Mouse (Mus musculus) midbrain, embryonic 11.5 days (tissue): Measurements from ENCODE around the gene Zfr2. TPM values are rescaled to one million over a fixed set of nuclear protein-coding genes. Genes with fewer than 3 reads are reported as not detected.

Source experiments
- ATAC-seq: fragments of 200-750 bp; cut with Nextera tagmentation; 2 replicates; pipeline ENCODE4 v1.8.0; 2017; ENCODE audit warnings: moderate TSS enrichment, moderate library complexity; ENCODE audit not compliant: low FRiP score
- DNase-seq: peaks from one replicate; pipeline ENCODE4 v3.0.0; 2015; ENCODE audit warnings: low spot score; ENCODE audit errors: missing footprints
- H3K27ac ChIP-seq: fragments of 300-500 bp; sonication (generic); 2 replicates; pipeline ENCODE4 v1.5.1; 2014; ENCODE audit warnings: low read depth, low read length
- H3K27me3 ChIP-seq: fragments of 300-500 bp; sonication (generic); 2 replicates; pipeline ENCODE4 v1.6.1; 2014; ENCODE audit warnings: mild to moderate bottlenecking, low read length, moderate library complexity, mixed read lengths; ENCODE audit not compliant: control insufficient read depth, insufficient read depth
- H3K36me3 ChIP-seq: fragments of 300-500 bp; sonication (generic); 2 replicates; pipeline ENCODE4 v1.6.1; 2014; ENCODE audit warnings: mild to moderate bottlenecking, low read length, moderate library complexity, mixed read lengths; ENCODE audit not compliant: control insufficient read depth, insufficient read depth
- H3K4me1 ChIP-seq: fragments of 300-500 bp; sonication (generic); 2 replicates; pipeline ENCODE4 v1.6.1; 2014; ENCODE audit warnings: low read length; ENCODE audit not compliant: control insufficient read depth, insufficient read depth
- H3K4me2 ChIP-seq: fragments of 300-500 bp; sonication (generic); 2 replicates; pipeline ENCODE4 v1.6.1; 2014; ENCODE audit warnings: mild to moderate bottlenecking, moderate library complexity
- H3K4me3 ChIP-seq: fragments of 300-500 bp; sonication (generic); 2 replicates; pipeline ENCODE4 v1.5.1; 2014; ENCODE audit warnings: low read depth, low read length
- H3K9ac ChIP-seq: fragments of 300-500 bp; sonication (generic); 2 replicates; pipeline ENCODE4 v1.6.1; 2014; ENCODE audit warnings: low read length
- H3K9me3 ChIP-seq: fragments of 300-500 bp; sonication (generic); 2 replicates; pipeline ENCODE4 v1.6.1; 2016; ENCODE audit warnings: low read length; ENCODE audit not compliant: control insufficient read depth
- WGBS: fragments of 180-500 bp; shearing (Covaris S2); extraction: QIAGEN DNeasy Blood & Tissue Kit; methylation state at CpG from one replicate; pipeline ENCODE4 v1.1.7; 2014; 5-methylcytosine and 5-hydroxymethylcytosine counted together
- polyA plus RNA-seq: library from polyadenylated mRNA; unstranded; fragments of >200 nt; fragmentation: Nextera tagmentation; extraction: Ambion mirVana; gene quantifications from 2 replicates; pipeline ENCODE4 v1.2.1, GENCODE M21; 2014

Gene Zfr2
- polyA plus RNA-seq, 1 experiment from 2014 or later: 3.8 TPM

DNA sequence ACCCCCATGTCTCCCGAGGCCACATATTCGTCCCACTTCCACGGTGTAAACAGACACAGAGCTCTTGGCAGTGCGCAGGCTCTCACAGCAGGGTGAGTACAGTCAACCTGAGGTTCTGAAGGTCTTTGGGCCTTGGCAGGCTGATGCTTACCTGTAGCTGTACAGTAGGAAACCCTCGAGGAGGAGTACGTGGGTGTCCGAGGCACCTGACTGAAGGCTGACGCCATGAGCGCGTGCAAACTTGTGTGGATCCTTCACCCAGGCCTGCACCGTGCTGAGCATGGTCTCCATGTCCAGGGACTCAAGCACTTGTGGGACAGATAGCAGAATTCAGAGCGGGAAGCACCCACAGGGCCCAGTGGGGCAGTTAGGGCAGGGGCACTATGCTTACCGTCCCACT lies 32.8 kb upstream of the Zfr2 start:
- DNase-seq (no peak), ATAC-seq (no peak)
- no peak overlapping the region for H3K27ac ChIP-seq
- no peaks in the 10 kb centered on the region for H3K9me3 ChIP-seq
- no peak overlapping the region for H3K9ac ChIP-seq
- WGBS: 87% methylated on average over 13 of the region's 13 CpGs
- no peaks in the 10 kb centered on the region for H3K4me1 ChIP-seq
- H3K4me2 ChIP-seq: no peak overlapping the region
- H3K4me3 ChIP-seq: no peak overlapping the region
- peaks cover 7% of the 10 kb centered on the region for H3K27me3 ChIP-seq
- H3K36me3 ChIP-seq: no peaks in the 10 kb centered on the region

DNA sequence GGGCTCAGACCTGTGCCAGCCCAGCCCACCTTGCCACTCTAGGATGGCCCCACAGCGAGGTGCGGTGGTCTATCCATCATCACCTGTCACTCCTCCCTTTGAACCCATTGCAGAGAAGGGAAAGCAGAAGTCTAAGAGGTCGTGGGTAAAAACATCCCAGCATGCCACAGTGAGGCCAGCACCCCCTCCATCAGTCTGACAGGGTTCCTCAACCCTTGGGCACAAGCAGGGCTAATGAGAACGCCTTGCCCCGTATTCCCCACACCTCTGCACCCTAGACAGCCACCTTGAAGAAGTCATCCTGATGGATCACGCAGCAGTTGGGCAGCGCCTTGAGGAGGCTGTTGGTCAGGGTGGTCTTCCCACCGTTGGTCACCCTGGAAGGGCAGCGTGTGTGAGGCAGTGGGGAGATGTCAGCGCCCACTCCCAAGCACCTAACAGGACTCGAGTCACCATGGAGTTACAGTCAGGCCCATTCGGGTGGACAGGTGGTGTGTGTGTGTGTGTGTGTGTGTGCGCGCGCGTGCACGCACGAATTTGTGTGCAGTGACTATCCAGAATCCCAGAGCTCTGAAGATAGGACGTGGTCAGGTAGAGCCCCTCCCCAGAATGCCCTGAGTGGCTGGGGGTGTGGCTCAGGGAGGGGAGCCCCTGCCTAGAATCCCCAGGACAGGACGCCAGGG lies 32.2 kb upstream of the Zfr2 start:
- H3K36me3 ChIP-seq: no peaks in the 10 kb centered on the region
- H3K9me3 ChIP-seq: no peaks in the 10 kb centered on the region
- no peak overlapping the region for H3K4me3 ChIP-seq
- H3K27me3 ChIP-seq: peaks cover 2% of the 10 kb centered on the region; the same call in 1 of the 2 replicates
- no peak overlapping the region for H3K4me2 ChIP-seq
- no peaks in the 10 kb centered on the region for H3K4me1 ChIP-seq
- 78% methylated on average over 20 of the region's 20 CpGs for WGBS
- H3K9ac ChIP-seq: no peak overlapping the region
- ATAC-seq (no peak), DNase-seq (no peak)
- no peak overlapping the region for H3K27ac ChIP-seq

DNA sequence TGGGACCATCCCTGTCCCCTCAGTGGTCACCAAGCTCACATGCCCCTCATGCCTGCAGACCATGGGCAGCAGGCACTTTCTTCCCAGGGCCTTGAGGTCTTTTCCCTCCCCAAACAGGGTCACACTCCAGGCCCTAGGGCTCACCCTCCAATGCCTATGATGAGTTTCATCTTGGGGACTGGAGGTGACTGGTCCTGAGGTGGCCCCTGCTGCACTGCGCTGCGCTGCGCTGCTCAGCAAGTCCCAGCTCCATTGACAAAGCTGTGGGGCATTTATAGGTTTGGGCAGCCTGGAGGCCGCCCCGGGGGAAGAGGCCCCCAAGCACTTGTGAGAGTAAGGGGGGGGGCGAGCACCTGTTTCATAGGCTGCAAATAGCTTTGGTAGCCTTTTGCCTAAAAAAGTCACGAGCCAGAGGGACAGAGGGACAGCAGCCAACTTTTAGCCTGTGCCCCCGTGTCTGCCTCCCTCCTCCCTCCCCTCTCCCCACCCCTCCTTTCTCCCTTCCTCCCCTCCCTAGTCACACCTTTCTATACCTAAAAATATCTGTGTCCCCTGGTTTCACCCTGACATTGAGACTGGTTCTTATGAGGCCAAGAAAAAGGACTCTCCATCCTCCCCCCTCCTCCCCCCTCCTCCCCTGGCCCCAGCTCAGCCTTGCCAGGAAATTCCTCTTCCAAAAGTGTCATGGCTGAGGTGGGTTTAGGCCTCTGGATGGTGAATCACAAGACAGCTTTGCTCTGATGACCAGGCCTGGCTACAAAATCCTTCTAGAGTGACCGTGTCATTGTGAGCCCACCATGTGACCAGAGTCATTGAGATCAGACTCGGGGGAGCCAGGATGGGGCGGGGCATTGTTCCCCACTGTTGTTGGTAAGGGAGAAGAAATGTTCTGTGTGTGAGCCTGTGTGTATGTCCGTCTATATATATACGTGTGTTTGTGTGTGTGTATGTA lies 30.9 kb upstream of the Zfr2 start, which contains the start of gene Nmrk2:
Gene Nmrk2, minus strand, starts transcription at position 245 of the 952 bp plus-strand sequence.
- Histone ChIP-seq H3K27ac (no peak within 1 kb of the TSS), H3K9me3 (no peaks in the 10 kb centered on the region), H3K4me3 (no peak within 1 kb of the TSS), H3K27me3 (no peaks in the 10 kb centered on the region), H3K4me2 (no peak within 1 kb of the TSS), H3K9ac (no peak within 1 kb of the TSS), H3K4me1 (no peaks in the 10 kb centered on the region), H3K36me3 (no peaks in the 10 kb centered on the region)
- ATAC-seq (no peak), DNase-seq (no peak)
- 63% methylated on average over 13 of the region's 13 CpGs for WGBS

DNA sequence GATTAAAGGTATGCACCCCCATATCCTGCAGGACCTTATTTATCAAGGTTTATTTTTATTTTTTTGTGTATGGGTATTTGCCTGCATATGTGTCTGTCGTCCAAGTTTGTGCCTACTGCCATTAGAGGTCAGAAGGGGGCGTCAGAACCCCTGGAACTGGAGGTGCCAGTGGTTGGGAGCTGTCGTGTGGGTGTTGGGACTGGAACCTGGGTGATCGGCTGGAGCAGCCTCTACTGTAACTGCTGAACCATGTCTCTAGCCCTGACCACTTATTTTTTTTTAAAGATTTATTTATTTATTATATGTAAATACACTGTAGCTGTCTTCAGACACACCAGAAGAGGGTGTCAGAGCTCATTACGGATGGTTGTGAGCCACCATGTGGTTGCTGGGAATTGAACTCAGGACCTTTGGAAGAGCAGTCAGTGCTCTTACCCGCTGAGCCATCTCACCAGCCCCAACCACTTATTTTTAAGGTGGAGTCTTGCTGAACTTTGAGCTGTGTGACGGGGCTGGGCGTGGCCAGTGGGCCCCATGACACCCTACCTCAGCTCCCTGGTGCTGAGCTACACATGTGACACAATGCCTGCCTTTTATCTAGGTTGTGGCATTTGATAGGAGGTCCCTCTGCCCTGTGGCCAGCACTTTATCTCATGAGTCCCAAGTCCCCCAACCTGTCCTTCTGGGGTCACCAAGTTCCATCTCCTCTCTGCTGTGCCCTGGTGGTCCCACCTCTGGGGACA lies 29.8 kb upstream of the Zfr2 start:
- H3K4me3 ChIP-seq: no peak overlapping the region
- ATAC-seq: peak; percentile 29; the same call in 1 of the 2 replicates

DNA sequence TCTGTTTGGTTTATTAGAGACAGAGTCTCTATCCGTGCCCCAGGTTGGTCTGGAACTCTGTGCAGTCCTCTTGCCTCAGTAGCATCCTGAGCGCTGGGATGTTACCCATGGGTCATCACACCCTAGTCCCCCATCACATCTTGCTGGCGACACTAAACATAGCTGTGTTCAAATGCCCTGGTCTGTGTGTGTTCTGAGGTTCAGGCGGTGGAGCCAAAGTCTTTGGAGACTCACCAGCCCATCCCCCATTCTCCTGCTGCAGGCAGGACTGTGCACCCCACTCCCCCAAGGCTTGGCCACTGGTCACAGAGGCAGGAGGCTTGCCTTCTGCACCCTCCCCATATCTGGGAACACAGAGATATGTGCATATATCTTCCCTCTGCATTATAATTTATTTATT lies 28.8 kb upstream of the Zfr2 start:
- H3K27me3 ChIP-seq: no peaks in the 10 kb centered on the region
- H3K4me3 ChIP-seq: no peak overlapping the region
- 0 out of 2 replicates have a peak, but pooled peaks have one; percentile 20 for ATAC-seq
- H3K4me2 ChIP-seq: no peak overlapping the region
- WGBS: 71% methylated on average over 4 of the region's 4 CpGs
- no peaks in the 10 kb centered on the region for H3K4me1 ChIP-seq
- no peak for DNase-seq
- no peak overlapping the region for H3K9ac ChIP-seq
- H3K9me3 ChIP-seq: no peaks in the 10 kb centered on the region
- H3K36me3 ChIP-seq: no peaks in the 10 kb centered on the region
- H3K27ac ChIP-seq: no peak overlapping the region

More for the DNA sequence above, 29.8 kb upstream of the Zfr2 start:
- Histone ChIP-seq H3K4me1 (no peaks in the 10 kb centered on the region), H3K4me2 (no peak overlapping the region), H3K9ac (no peak overlapping the region), H3K27me3 (no peaks in the 10 kb centered on the region), H3K9me3 (no peaks in the 10 kb centered on the region), H3K36me3 (no peaks in the 10 kb centered on the region), H3K27ac (no peak overlapping the region)
- no peak for DNase-seq
- WGBS: 72% methylated on average over 8 of the region's 8 CpGs

DNA sequence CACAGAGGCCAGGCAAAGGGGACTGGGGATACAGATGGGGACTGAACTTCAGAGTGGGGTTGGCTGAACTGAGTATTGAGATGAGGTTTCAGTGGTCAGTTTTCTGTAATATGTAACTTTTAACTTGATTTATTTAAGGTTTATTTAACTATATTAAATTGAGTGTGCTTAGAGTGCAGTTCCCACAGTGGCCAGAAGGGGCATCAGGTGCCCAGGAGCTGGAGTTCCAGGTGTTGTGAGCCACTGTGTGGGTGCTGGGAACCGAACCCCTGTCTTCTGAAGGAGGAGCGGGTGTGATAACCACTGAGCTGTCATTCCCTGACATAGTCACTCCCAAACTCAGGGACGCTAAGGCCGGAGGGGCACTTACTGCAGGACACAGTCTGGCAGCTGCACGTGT lies 22.8 kb upstream of the Zfr2 start:
- no peak overlapping the region for H3K9ac ChIP-seq
- no peak for ATAC-seq
- no peaks in the 10 kb centered on the region for H3K27me3 ChIP-seq
- WGBS: 95% methylated on average over 5 of the region's 5 CpGs
- no peak overlapping the region for H3K4me3 ChIP-seq
- no peak overlapping the region for H3K27ac ChIP-seq
- H3K36me3 ChIP-seq: peaks cover 26% of the 10 kb centered on the region
- no peak overlapping the region for H3K4me2 ChIP-seq
- no peak for DNase-seq
- peaks cover 4% of the 10 kb centered on the region for H3K9me3 ChIP-seq
- H3K4me1 ChIP-seq: no peaks in the 10 kb centered on the region

DNA sequence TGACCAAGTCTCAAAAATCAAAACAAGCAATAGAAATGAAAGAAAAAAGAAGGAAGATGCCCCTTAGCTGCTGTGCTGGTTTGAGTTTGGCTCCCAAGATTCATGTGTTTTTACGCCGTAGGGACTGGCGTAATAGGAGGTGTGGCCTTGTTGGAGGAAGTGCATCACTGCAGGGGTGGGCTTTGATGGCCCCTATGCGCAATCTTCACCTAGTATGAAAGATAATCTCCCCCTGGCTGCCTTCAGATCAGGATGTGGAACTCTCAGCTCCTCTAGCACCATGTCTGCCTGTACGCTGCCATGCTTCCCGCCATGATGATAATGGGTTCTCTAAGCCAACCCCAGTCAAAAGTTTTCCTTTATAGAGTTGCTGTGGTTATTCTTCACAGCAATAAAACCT lies 16.7 kb upstream of the Zfr2 start:
- Histone ChIP-seq H3K27ac (no peak overlapping the region), H3K9me3 (no peaks in the 10 kb centered on the region), H3K4me1 (no peaks in the 10 kb centered on the region), H3K9ac (no peak overlapping the region), H3K36me3 (peaks cover 16% of the 10 kb centered on the region), H3K27me3 (no peaks in the 10 kb centered on the region), H3K4me2 (no peak overlapping the region), H3K4me3 (no peak overlapping the region)
- 95% methylated on average over 6 of the region's 6 CpGs for WGBS
- DNase-seq: no peak
- no peak for ATAC-seq

DNA sequence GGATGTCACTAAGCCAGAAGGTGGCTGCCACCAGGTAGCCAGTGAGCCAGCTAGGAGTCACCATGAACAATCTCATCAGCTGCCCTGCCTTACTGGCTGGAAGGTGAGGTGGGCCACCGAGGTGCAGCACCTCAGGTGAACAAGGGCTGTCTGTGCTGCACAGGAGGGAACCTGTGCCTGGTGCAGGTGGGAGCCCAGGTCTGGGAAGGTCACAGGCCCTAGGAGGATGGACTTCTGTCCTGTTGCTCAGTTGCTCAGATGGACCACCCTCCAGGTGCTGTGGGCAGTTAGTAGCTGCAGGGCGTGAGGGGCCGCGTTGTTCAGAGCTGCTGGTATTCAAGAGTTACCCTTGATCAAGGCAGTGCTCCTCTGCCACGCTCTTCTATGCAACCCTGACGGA lies 16.1 kb upstream of the Zfr2 start:
- Histone ChIP-seq H3K9ac (no peak overlapping the region), H3K9me3 (no peaks in the 10 kb centered on the region), H3K4me2 (no peak overlapping the region), H3K27ac (no peak overlapping the region), H3K27me3 (no peaks in the 10 kb centered on the region), H3K36me3 (peaks cover 13% of the 10 kb centered on the region), H3K4me1 (no peaks in the 10 kb centered on the region), H3K4me3 (no peak overlapping the region)
- DNase-seq: no peak
- ATAC-seq: no peak
- 81% methylated on average over 6 of the region's 6 CpGs for WGBS
